In genomic region chr8:122047206-122047870, GRCm38 (mm10) we compare ENCODE assay signal across 10 mouse cellular contexts.
DNase-seq lines count a peak whose midpoint lies in the region; ATAC-seq and TF ChIP-seq lines count a peak whose summit lies in the region.
"Had no signal": no experiment of that assay in that cellular context is flagged by ENCODE, and none has a peak within 500 bp of the region (broad histone marks: within the 10 kb centered on the region; RNA-seq: fewer than 3 reads in every experiment).

No protein-coding gene starts in this region.

- TF ChIP-seq POLR2A in brain, embryonic 14.5 days (IDR thresholded peaks at IDR 0.05; ENCODE audit: borderline replicate concordance, extremely low read depth, insufficient read depth, insufficient read length, poor library complexity, severe bottlenecking) = no peak

- no peak overlapping the region for H3K4me2 ChIP-seq in liver, postnatal 0 days (ENCODE audit: low read depth, low read length)
- H3K4me2 ChIP-seq in liver, embryonic 11.5 days = no peak overlapping the region
- H3K4me2 ChIP-seq: forebrain, embryonic 15.5 days had no signal

- no peaks in the 10 kb centered on the region for H3K9me3 ChIP-seq in liver, postnatal 0 days (ENCODE audit: low read length)
- H3K9me3 ChIP-seq in liver, embryonic 11.5 days (ENCODE audit: control insufficient read depth, low read length) = no peaks in the 10 kb centered on the region
- H3K9me3 ChIP-seq: forebrain, embryonic 15.5 days had no signal

- no peaks in the 10 kb centered on the region for H3K36me3 ChIP-seq in liver, postnatal 0 days (replicated peaks; ENCODE audit: insufficient read depth, low read length)
- H3K36me3 ChIP-seq in liver, embryonic 11.5 days (ENCODE audit: control insufficient read depth, insufficient read depth, low read length) = no peaks in the 10 kb centered on the region
- H3K36me3 ChIP-seq: forebrain, embryonic 15.5 days had no signal

- TF ChIP-seq CTCF in liver, postnatal 0 days (IDR thresholded peaks at IDR 0.05; ENCODE audit: low read depth) = peak; percentile 43
- TF ChIP-seq CTCF in brain, embryonic 14.5 days (IDR thresholded peaks at IDR 0.05; ENCODE audit: borderline replicate concordance, extremely low read depth, insufficient read depth, insufficient read length) = peak; percentile 59; the same call in 1 of the 2 replicates

- intact Hi-C loops in gastrocnemius, postnatal 36 days (cut with DNase I) = no loop called here
- intact Hi-C loops in heart, postnatal 14 days (cut with DNase I) = no loop called here

- H3K4me3 ChIP-seq in liver, postnatal 0 days (ENCODE audit: low read depth, low read length) = no peak overlapping the region
- no peak overlapping the region for H3K4me3 ChIP-seq in liver, embryonic 11.5 days (ENCODE audit: low read depth, low read length)
- H3K4me3 ChIP-seq: forebrain, embryonic 15.5 days had no signal

- H3K27me3 ChIP-seq in liver, postnatal 0 days (ENCODE audit: insufficient read depth, low read length) = 0 out of 2 replicates have a peak, but pooled peaks cover 3% of the 10 kb centered on the region
- H3K27me3 ChIP-seq in liver, embryonic 11.5 days (replicated peaks; ENCODE audit: control insufficient read depth, insufficient read depth, low read length) = no peaks in the 10 kb centered on the region
- H3K27me3 ChIP-seq: forebrain, embryonic 15.5 days had no signal

- H3K4me1 ChIP-seq in liver, postnatal 0 days (ENCODE audit: insufficient read depth) = no peaks in the 10 kb centered on the region
- H3K4me1 ChIP-seq in liver, embryonic 11.5 days (replicated peaks; ENCODE audit: control insufficient read depth, insufficient read depth, low read length) = peaks cover 5% of the 10 kb centered on the region; the same call in 1 of the 2 replicates
- H3K4me1 ChIP-seq: forebrain, embryonic 15.5 days had no signal

- 56% methylated on average over 15 of the region's 15 CpGs for WGBS in liver, postnatal 0 days (ENCODE audit: insufficient replicate concordance)
- 56% methylated on average over 15 of the region's 15 CpGs for WGBS in liver, embryonic 11.5 days

- no peak overlapping the region for H3K27ac ChIP-seq in liver, postnatal 0 days (ENCODE audit: low read depth)
- H3K27ac ChIP-seq in liver, embryonic 11.5 days (ENCODE audit: low read depth, low read length) = no peak overlapping the region
- H3K27ac ChIP-seq: forebrain, embryonic 15.5 days had no signal

- peak; percentile 58 for DNase-seq in gastrocnemius, postnatal 25 days
- no peak for DNase-seq in gastrocnemius, postnatal 36 days
- DNase-seq in liver, postnatal 0 days = peak; percentile 24
- no peak for DNase-seq in liver, embryonic 11.5 days (ENCODE audit: low spot score)
- no peak for DNase-seq in brain, embryonic 14.5 days (ENCODE audit: low read depth)
- peak; percentile 21 to 41 for DNase-seq in heart, postnatal 14 days
- DNase-seq in cerebellum, postnatal 25 days = no peak
- DNase-seq: embryo, embryonic 11 days had no signal

- no peak for TF ChIP-seq EP300 in liver, postnatal 0 days (IDR thresholded peaks at IDR 0.05; ENCODE audit: low read depth)

- no peak overlapping the region for H3K9ac ChIP-seq in liver, postnatal 0 days (replicated peaks)
- no peak overlapping the region for H3K9ac ChIP-seq in liver, embryonic 11.5 days (ENCODE audit: low read depth, low read length)
- H3K9ac ChIP-seq: forebrain, embryonic 15.5 days had no signal

- ATAC-seq in liver, postnatal 0 days = no peak
- no peak for ATAC-seq in liver, embryonic 11.5 days (replicated peaks; ENCODE audit: low FRiP score)
- ATAC-seq in monocyte, adult 5-6 weeks (replicated peaks; ENCODE audit: insufficient number of reproducible peaks, low FRiP score, low TSS enrichment, poor library complexity, severe bottlenecking) = no peak
- ATAC-seq: forebrain, embryonic 15.5 days had no signal

Comparison
In these comparisons a context has a peak if more than half of its experiments do, and no peak if none do; other contexts are left out.
1. DNase-seq: peak in gastrocnemius, postnatal 25 days (single experiment), liver, postnatal 0 days (single experiment) and heart, postnatal 14 days (2 of 2); none in gastrocnemius, postnatal 36 days (0 of 2), liver, embryonic 11.5 days (single experiment), brain, embryonic 14.5 days (single experiment) and cerebellum, postnatal 25 days (0 of 2).